Mouse (Mus musculus) stomach, postnatal 0 days (tissue): Measurements from ENCODE around the gene Hist1h3f. TPM values are rescaled to one million over a fixed set of nuclear protein-coding genes. Genes with fewer than 3 reads are reported as not detected.
"Not testable (repeated sequence)": the region's sequence is repeated elsewhere in the genome, so short reads cannot be mapped to it uniquely, and the experiment has no call there.

ENCODE experiments used
- ATAC-seq: fragments of 200-750 bp; cut with Nextera tagmentation; 2 replicates; pipeline ENCODE4 v1.8.0; 2017; ENCODE audit not compliant: low FRiP score, low TSS enrichment
- DNase-seq: peaks from one replicate; pipeline ENCODE4 v3.0.0-alpha.2; 2016; ENCODE audit warnings: low spot score
- H3K27ac ChIP-seq: fragments of 300-500 bp; sonication (generic); replicated peaks from 2 replicates; pipeline ENCODE4 v1.5.1; 2014; ENCODE audit warnings: mild to moderate bottlenecking, control low read depth
- H3K27me3 ChIP-seq: fragments of 300-500 bp; sonication (generic); 2 replicates; pipeline ENCODE4 v1.6.1; 2014; ENCODE audit warnings: low read length; ENCODE audit not compliant: control insufficient read depth, insufficient read depth
- H3K36me3 ChIP-seq: fragments of 300-500 bp; sonication (generic); 2 replicates; pipeline ENCODE4 v1.6.1; 2014; ENCODE audit warnings: low read length, mixed read lengths; ENCODE audit not compliant: control insufficient read depth, insufficient read depth
- H3K4me1 ChIP-seq: fragments of 300-500 bp; sonication (generic); replicated peaks from 2 replicates; pipeline ENCODE4 v1.6.1; 2014; ENCODE audit warnings: antibody characterized with exemption; ENCODE audit not compliant: control insufficient read depth, insufficient read depth
- H3K4me2 ChIP-seq: fragments of 300-500 bp; sonication (generic); replicated peaks from 2 replicates; pipeline ENCODE4 v1.6.1; 2014; ENCODE audit warnings: low read depth, mild to moderate bottlenecking, control low read depth, moderate library complexity
- H3K4me3 ChIP-seq: fragments of 300-500 bp; sonication (generic); 2 replicates; pipeline ENCODE4 v1.5.1; 2014; ENCODE audit warnings: low read depth, low read length, control low read depth
- H3K9ac ChIP-seq: fragments of 300-500 bp; sonication (generic); 2 replicates; pipeline ENCODE4 v1.6.1; 2014; ENCODE audit warnings: mild to moderate bottlenecking, low read length, control low read depth, mixed read lengths
- H3K9me3 ChIP-seq: fragments of 300-500 bp; sonication (generic); 2 replicates; pipeline ENCODE4 v1.6.1; 2016; ENCODE audit warnings: low read length; ENCODE audit not compliant: control insufficient read depth
- CTCF ChIP-seq: IDR thresholded peaks from 2 replicates; pipeline ENCODE4 v1.5.1; 2016; ENCODE audit warnings: antibody characterized with exemption, low read depth, mild to moderate bottlenecking, moderate library complexity
- EP300 ChIP-seq: optimal IDR thresholded peaks from 2 replicates; pipeline ENCODE3; 2016; ENCODE audit warnings: antibody characterized with exemption
- WGBS: fragments of 180-500 bp; shearing (Covaris S2); extraction: QIAGEN DNeasy Blood & Tissue Kit; methylation state at CpG from one replicate; pipeline ENCODE4 v1.1.7; 2014; 5-methylcytosine and 5-hydroxymethylcytosine counted together
- microRNA-seq: library from miRNA; unstranded; fragments of <30 nt; microRNA quantifications from one replicate; pipeline ENCODE4, GENCODE M21; 2016
- polyA plus RNA-seq: library from polyadenylated mRNA; unstranded; fragments of >200 nt; fragmentation: Nextera tagmentation; extraction: Ambion mirVana; gene quantifications from 2 replicates; pipeline ENCODE4 v1.2.1, GENCODE M21; 2015

Gene Hist1h3f
- polyA plus RNA-seq, 1 experiment from 2014 or later: 0.78 TPM

GRCm38 (mm10) chr13:23586940-23587225, 43.0 kb downstream of the Hist1h3f start:
- H3K4me2 ChIP-seq: peak overlapping the region; percentile 67
- DNase-seq (no peak), ATAC-seq (no peak)
- no peaks in the 10 kb centered on the region for H3K36me3 ChIP-seq
- H3K4me3 ChIP-seq: peak overlapping the region; percentile 57
- peak overlapping the region; percentile 93 for H3K27ac ChIP-seq
- 0 out of 2 replicates have a peak, but pooled peaks cover 2% of the 10 kb centered on the region for H3K4me1 ChIP-seq
- WGBS: 3% methylated on average over 1 of the region's 1 CpGs
- peak overlapping the region; percentile 62 for H3K9ac ChIP-seq
- no peaks in the 10 kb centered on the region for H3K27me3 ChIP-seq
- TF ChIP-seq EP300 (no peak), CTCF (no peak)
- H3K9me3 ChIP-seq: no peaks in the 10 kb centered on the region

- DNase-seq (no peak), ATAC-seq (no peak)
- Histone ChIP-seq H3K27ac (no peak overlapping the region), H3K9ac (no peak overlapping the region), H3K4me1 (no peaks in the 10 kb centered on the region), H3K9me3 (no peaks in the 10 kb centered on the region), H3K4me2 (no peak overlapping the region), H3K4me3 (no peak overlapping the region), H3K27me3 (no peaks in the 10 kb centered on the region), H3K36me3 (no peaks in the 10 kb centered on the region)
- WGBS: 93% methylated on average over 7 of the region's 7 CpGs
- TF ChIP-seq CTCF: no peak
- no peak for TF ChIP-seq EP300
These were observed 47.4 kb downstream of the Hist1h3f start for GRCm38 (mm10) chr13:23591206-23591605.

GRCm38 (mm10) chr13:23591886-23592285, 48.0 kb downstream of the Hist1h3f start:
- H3K36me3 ChIP-seq, DNase-seq, H3K4me2 ChIP-seq, H3K9me3 ChIP-seq, H3K9ac ChIP-seq, ATAC-seq, H3K4me3 ChIP-seq, H3K27me3 ChIP-seq, H3K27ac ChIP-seq, H3K4me1 ChIP-seq: not testable (repeated sequence)
- WGBS: 74% methylated on average over 7 of the region's 7 CpGs

GRCm38 (mm10) chr13:23592614-23593013, 48.8 kb downstream of the Hist1h3f start:
- ATAC-seq (no peak), DNase-seq (no peak)
- Histone ChIP-seq H3K9ac (no peak overlapping the region), H3K9me3 (no peaks in the 10 kb centered on the region), H3K36me3 (no peaks in the 10 kb centered on the region), H3K27me3 (no peaks in the 10 kb centered on the region), H3K4me3 (no peak overlapping the region), H3K27ac (no peak overlapping the region; the same call in 1 of the 2 replicates), H3K4me2 (no peak overlapping the region), H3K4me1 (no peaks in the 10 kb centered on the region)
- TF ChIP-seq CTCF: no peak
- TF ChIP-seq EP300: no peak
- whole genome bisulfite sequencing: 64% methylated on average over 7 of the region's 7 CpGs

- ATAC-seq (peak; percentile 51), DNase-seq (peak; percentile 29)
- peak overlapping the region; percentile 49 for H3K27ac ChIP-seq
- WGBS: 52% methylated on average over 5 of the region's 5 CpGs
- TF ChIP-seq EP300: no peak
- no peak for TF ChIP-seq CTCF
- no peaks in the 10 kb centered on the region for H3K4me1 ChIP-seq
- no peak overlapping the region for H3K4me3 ChIP-seq
- no peak overlapping the region for H3K9ac ChIP-seq
- H3K36me3 ChIP-seq: no peaks in the 10 kb centered on the region
- no peak overlapping the region for H3K4me2 ChIP-seq
- no peaks in the 10 kb centered on the region for H3K27me3 ChIP-seq
- no peaks in the 10 kb centered on the region for H3K9me3 ChIP-seq
These were observed 49.4 kb downstream of the Hist1h3f start for GRCm38 (mm10) chr13:23593051-23593770.

Small RNAs within 50 kb of the gene (microRNA-seq; reads per million reads assigned to microRNA genes)
- gene Gm44297 (not detected), gene Gm44359 (not detected), gene Gm44394 (not detected), gene n-TStga1 (not detected)

Other genes with a start within 250 kb of the Hist1h3f start
- 18.1 and 18.9 TPM in 2 replicates for gene Zfp322a, start 174.8 kb upstream of the Hist1h3f start, polyA plus RNA-seq
- gene Abt1, start 120.2 kb upstream of the Hist1h3f start, polyA plus RNA-seq: 7.1 and 7.4 TPM in 2 replicates
- gene Btn1a1, start 78.2 kb upstream of the Hist1h3f start, polyA plus RNA-seq: 0.05 TPM in 1 of 2 replicates, not detected in the other
- 0.04 and 0.07 TPM in 2 replicates for gene Btn2a2, start 55.2 kb upstream of the Hist1h3f start, polyA plus RNA-seq
- 13.7 and 18.3 TPM in 2 replicates for gene Hist1h4h, start 13.0 kb upstream of the Hist1h3f start, polyA plus RNA-seq
- 4.5 and 8.9 TPM in 2 replicates for gene Hist1h2af, start 10.1 kb upstream of the Hist1h3f start, polyA plus RNA-seq
- gene Hist1h3g, start 8.6 kb upstream of the Hist1h3f start, polyA plus RNA-seq: 2.3 and 3.4 TPM in 2 replicates
- gene Hist1h2bh, start 660 bp upstream of the Hist1h3f start, polyA plus RNA-seq: 0.30 and 0.62 TPM in 2 replicates
- gene Hist1h4f, start 7.6 kb downstream of the Hist1h3f start, polyA plus RNA-seq: 0.38 TPM in 1 of 2 replicates, not detected in the other
- 0.22 and 0.34 TPM in 2 replicates for gene Hist1h1d, start 9.2 kb downstream of the Hist1h3f start, polyA plus RNA-seq
- gene Hist1h3e, start 18.3 kb downstream of the Hist1h3f start, polyA plus RNA-seq: 1.6 and 3.3 TPM in 2 replicates
- 15.3 and 29.5 TPM in 2 replicates for gene Hist1h2ae, start 27.2 kb downstream of the Hist1h3f start, polyA plus RNA-seq
- gene Hist1h2bg, start 27.3 kb downstream of the Hist1h3f start, polyA plus RNA-seq: 4.9 and 10.5 TPM in 2 replicates
- gene Hist1h2bf, start 30.1 kb downstream of the Hist1h3f start, polyA plus RNA-seq: 1.1 and 3.2 TPM in 2 replicates
- gene Hist1h2ad, start 30.3 kb downstream of the Hist1h3f start, polyA plus RNA-seq: 0.67 and 0.79 TPM in 2 replicates
- 1.7 and 4.2 TPM in 2 replicates for gene Hist1h3d, start 31.7 kb downstream of the Hist1h3f start, polyA plus RNA-seq
- gene Hist1h4d, start 37.5 kb downstream of the Hist1h3f start, polyA plus RNA-seq: 32.0 and 48.7 TPM in 2 replicates
- 0.64 and 0.73 TPM in 2 replicates for gene Hist1h2be, start 77.1 kb downstream of the Hist1h3f start, polyA plus RNA-seq
- 5.9 and 9.1 TPM in 2 replicates for gene Hist1h1e, start 78.5 kb downstream of the Hist1h3f start, polyA plus RNA-seq
- gene Hist1h2ac, start 139.9 kb downstream of the Hist1h3f start, polyA plus RNA-seq: 0.57 and 0.74 TPM in 2 replicates
- 105 and 115 TPM in 2 replicates for gene Hist1h2bc, start 140.1 kb downstream of the Hist1h3f start, polyA plus RNA-seq
- gene Hist1h1t, start 151.8 kb downstream of the Hist1h3f start, polyA plus RNA-seq: not detected in 2 replicates
- gene Hist1h4c, start 154.4 kb downstream of the Hist1h3f start, polyA plus RNA-seq: 2.1 and 3.2 TPM in 2 replicates
- 11.2 and 12.9 TPM in 2 replicates for gene Hfe, start 166.8 kb downstream of the Hist1h3f start, polyA plus RNA-seq
- gene Hist1h1c, start 194.8 kb downstream of the Hist1h3f start, polyA plus RNA-seq: 96.1 and 104 TPM in 2 replicates
- gene Hist1h3c, start 201.6 kb downstream of the Hist1h3f start, polyA plus RNA-seq: 1.2 and 1.8 TPM in 2 replicates
- 0.40 and 0.91 TPM in 2 replicates for gene Hist1h2bb, start 202.7 kb downstream of the Hist1h3f start, polyA plus RNA-seq
- gene Hist1h2ab, start 207.1 kb downstream of the Hist1h3f start, polyA plus RNA-seq: 7.3 and 15.7 TPM in 2 replicates
- 3.9 and 6.7 TPM in 2 replicates for gene Hist1h3b, start 208.2 kb downstream of the Hist1h3f start, polyA plus RNA-seq
- gene Hist1h4b, start 213.0 kb downstream of the Hist1h3f start, polyA plus RNA-seq: 0.46 and 2.0 TPM in 2 replicates
- 0.34 and 0.80 TPM in 2 replicates for gene Hist1h4a, start 217.2 kb downstream of the Hist1h3f start, polyA plus RNA-seq
- 1.9 and 3.7 TPM in 2 replicates for gene Hist1h3a, start 218.3 kb downstream of the Hist1h3f start, polyA plus RNA-seq
- 0.64 and 1.4 TPM in 2 replicates for gene Hist1h1a, start 219.6 kb downstream of the Hist1h3f start, polyA plus RNA-seq
- 0.18 and 0.29 TPM in 2 replicates for gene Trim38, start 225.9 kb downstream of the Hist1h3f start, polyA plus RNA-seq